Mouse (Mus musculus) frontal cortex, adult 2 months (tissue): ENCODE results near the gene Btbd16. TPM values are rescaled to one million over a fixed set of nuclear protein-coding genes. Genes with fewer than 3 reads are reported as not detected.

Source experiments
- DNase-seq, 2 experiments: peaks; one replicate each; pipeline ENCODE4 v3.0.0; 2022; ENCODE audit warnings: low spot score in 1 of 2; ENCODE audit errors: extremely low spot score in 1 of 2
- polyA plus RNA-seq: library from polyadenylated mRNA; depleted of rRNA; stranded (reverse); fragments of >200 nt; gene quantifications from 2 replicates; pipeline ENCODE4 v1.2.3, GENCODE M21; 2012

Btbd16 gene
- polyA plus RNA-seq, 1 experiment: 0.62 TPM

DNA sequence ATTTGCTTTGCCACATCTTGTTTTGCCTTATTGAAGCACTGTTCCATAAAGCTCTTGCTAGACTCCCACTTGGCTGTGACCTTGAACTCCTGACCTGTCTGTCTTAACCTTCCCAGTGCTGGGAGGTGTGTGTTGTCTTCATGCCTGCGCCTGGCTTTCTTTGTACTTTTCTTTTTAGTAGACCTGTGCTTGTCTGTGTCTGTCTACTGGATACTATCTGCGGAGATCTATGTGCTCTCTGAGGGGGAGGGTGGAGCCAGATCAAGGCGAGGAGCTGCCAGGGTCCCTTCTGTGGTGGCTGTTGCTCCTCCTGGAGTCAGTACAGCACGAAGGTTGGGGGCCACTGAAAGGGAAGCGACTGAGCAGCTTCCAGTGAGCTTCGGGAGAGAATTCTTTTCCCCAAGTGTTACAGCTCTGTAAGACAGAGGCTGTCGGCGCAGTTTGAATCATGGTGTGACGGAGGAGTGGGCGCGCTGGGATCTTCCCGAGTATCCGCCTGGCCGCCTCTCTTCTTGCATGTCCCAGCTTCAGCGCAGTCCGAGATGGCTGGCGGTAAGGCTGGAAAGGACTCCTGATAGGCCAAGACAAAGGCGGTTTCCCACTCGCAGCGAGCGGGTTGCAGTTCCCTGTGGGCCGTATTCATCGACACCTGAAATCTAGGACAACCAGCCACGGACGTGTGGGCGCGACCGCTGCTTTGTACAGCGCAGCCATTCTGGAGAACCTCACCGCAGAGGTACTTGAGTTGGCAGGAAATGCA, 7.3 kb upstream of the Btbd16 start:
- no peak for DNase-seq

DNA sequence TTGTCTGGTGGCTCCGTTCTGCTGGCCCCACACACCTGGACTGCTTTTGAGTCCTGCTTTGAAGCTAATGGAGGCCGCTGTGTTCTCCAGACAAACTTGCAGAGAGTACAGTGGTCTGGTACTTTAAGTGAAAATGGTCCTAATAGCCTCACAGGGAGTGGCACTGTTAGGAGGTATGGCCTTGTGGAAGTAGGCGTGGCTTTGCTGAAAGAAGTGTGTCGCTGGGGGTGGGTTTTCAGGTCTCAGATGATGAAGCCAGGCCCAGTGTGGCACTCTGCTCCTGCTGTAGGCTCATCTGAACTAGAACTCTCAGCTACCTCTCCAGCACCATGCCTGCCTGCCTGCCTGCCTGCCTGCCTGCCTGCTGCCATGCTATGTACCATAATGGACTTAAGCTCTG, 5.7 kb upstream of the Btbd16 start:
- DNase-seq: no peak

DNA sequence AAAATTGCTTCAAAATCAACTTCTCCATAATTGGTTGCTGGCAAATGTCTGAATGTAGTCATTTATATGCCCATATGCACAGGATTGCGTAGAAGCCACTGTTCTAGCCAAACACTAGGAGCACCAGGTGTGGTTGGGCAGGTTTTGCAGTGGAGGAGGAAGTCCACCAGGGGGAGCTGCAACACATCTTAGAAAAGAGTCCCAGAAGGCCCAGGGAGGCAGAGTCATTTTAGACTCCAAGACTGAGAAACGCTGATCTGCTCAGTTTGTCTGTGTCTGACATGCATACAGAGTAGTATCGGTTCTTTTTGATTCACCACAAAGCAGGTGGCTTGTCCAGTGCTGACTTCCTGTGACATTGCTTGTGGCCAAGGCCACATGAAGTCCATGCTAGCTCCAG, 3.2 kb upstream of the Btbd16 start:
- peak; percentile 58 to 93 for DNase-seq

DNA sequence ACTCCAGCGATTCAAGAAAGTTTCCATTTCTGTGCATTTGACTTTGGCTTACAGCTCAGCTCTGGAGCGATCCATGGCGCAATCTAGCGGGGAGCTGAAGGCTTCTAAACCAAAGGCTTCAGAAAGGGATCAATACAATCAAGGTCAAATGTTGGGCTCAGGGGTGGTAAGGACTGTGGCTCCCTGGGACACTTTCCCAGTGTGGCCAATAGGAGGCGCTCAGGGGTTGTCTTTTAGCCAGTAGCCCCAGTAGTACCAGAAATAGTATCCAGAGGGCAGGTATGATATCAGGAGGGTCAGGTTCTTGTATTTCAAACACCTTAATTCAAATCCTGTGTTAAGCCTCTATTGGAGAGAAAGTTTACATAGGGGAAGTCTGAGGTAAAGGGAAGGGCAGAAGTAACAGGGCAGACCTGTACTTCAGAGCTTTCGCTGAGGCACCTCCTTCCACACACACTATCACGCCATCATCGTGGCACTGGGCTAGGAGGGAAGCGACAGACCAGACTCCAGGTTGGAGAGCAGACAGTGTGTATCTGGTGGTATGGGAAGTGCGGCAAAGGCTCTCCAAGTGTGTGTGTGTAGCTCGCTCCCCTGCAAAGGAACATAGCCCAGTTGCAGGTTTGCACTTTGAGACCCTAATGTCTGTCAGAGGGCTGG, 568 bp upstream of the Btbd16 start:
- DNase-seq: peak in 1 of 2 experiments; percentile 43

DNA sequence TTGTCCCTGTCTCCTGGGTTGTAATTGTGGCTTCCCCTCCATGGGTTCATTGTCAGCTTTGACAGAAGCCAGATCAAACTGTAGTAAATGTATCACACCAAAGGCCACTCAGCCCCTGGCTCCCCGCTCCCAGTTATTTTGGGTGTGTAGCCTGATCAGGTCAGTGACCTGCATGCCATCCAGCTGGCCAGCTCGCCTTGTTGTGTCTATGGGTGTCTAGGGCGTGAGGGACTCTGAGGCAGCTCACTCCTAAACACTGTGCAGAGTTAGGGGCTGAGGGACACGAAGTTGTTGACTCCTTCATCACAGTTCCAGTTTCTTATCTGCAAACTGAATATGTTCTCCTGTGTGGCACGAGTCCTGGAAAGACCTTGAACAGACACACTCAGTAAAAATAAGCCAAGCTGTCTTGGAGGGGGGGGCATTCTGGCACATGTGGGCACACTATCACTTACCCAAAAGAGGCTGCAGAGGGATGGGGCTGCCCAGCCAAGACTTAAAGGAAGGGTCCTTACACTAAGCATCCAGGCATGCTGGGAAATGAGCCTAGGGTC, 7.1 kb downstream of the Btbd16 start:
- DNase-seq: no peak

DNA sequence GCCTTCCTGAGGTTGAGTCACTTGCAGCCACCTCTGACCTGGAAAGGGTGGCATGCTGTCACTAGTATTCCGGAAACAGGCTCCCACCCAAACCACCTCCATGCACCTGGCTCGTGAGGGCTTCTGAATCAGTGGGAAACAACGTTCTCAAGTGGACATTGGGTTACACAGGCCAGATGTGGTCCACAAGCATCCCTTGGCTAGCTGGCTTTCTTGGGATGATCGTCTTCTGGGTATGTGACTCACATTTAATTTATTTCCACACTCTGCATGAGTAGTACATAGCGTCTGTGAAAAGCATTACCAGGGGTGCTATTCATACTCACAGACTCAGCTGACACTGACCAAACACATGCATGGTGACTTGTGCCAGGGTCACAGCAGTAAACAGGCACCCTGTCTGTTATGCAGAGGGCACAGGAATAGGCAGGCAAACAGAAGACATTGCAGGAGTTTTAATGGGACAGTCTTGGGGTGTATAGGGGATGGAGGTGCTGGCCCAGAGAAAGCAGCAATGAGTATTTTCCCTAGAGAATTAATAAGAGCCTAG, 8.7 kb downstream of the Btbd16 start:
- DNase-seq: no peak

DNA sequence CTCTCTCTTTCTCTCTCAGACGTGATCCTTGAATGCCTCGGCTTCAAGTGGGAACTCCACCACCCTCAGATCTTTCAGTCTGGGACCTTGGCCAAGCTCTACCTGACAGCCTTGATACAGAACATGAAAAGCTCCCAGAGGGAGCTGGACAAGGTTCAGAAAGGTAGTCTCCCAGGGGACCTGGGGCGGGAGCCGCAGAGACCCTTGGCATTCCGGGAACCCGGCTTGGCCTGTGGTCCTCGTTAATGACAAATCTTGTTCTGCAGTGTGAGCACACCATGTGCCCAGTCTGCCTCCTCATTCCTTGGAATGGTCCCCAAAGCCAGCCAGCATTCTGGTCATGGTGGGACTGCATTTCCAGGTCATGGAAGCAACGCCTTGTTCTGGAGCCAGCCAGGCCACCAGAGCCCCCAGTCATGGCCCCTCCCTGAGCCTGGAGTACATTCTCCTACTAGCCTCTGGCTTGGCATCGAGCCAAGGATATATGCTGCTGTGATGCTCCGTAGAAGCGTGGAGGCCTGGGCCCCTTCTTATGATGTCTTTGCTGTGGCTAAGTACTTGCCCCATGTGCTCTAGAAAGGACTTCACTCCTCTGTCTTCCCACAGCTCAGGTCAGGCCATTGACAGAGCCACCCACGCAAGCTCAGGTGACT, 12.2 kb downstream of the Btbd16 start:
- no peak for DNase-seq

DNA sequence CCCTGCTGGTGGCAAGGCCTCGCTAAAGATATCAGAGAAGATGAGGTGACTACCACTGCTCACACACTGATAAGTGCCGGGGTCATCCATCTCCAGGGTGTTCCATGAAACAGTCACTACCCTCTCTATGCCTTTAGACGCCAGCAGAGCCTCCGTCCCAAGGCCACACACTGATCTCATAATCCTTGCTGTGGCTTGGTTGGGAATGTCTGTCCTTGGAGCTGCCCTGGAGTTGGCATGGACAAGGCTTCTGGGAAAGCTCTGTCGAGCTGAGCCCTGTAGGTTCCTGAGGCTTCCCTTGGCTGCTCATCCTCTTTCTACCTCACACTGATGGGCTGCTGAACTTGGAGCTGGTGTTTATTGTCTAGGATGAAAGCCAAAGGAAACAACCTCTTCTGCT, 12.8 kb downstream of the Btbd16 start:
- DNase-seq: no peak

DNA sequence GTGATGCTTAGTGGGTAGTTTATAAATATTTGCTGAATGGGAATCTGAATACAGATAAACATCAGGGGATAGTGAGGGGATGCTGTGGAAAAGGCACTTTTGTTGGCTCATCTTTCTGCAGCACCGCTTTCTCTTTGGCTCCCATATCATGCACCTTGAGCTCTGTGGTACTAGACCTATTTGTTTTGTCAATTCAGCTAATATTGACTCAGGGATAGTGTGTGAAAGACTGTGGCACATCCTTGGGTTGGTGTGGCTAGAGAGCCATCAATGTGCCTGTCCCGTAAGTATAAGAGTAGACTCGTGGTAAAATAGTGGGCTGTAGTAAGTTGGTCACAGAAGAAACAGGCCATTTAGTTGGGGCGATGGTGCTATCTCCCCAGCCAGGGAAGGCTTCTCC, 13.7 kb downstream of the Btbd16 start:
- DNase-seq: no peak

DNA sequence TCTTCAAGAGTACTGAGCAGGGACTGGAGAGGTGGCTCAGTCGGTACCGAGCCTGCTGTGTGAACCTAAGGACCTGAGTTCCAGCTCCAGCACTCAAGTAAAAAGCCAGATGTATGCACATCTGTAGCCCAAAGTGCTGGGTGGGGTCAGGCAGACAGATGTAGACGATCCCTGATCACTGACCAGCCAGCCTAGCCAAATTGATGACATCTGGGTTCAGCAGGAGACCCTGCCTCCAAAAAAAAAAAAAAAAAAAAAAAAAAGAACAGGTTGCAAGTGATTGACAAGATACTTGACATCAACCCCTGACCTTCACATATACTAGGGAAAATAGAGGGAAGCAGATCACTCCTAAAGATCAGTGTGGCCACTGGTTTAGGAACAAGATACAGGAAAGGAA, 15.1 kb downstream of the Btbd16 start:
- DNase-seq: no peak

DNA sequence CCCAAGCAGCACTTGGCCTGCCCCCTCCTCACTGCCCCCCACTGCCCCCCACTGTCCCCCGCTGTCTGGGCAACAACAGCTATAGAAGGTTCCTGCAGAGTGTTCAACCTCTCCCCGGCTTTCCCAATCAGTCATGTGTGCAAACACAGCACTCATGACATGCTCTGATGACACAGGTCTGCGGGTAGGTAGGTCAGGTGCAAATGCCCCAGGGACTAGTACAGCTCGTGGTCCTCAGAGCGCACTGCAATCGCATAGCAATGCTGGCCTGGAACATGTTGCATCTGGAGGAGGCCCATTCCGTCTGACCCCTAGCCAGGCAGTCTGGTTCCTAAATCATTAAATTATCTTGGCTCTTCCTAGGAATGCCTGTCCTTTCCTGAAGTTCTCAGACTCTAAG, 15.6 kb downstream of the Btbd16 start:
- DNase-seq: no peak

DNA sequence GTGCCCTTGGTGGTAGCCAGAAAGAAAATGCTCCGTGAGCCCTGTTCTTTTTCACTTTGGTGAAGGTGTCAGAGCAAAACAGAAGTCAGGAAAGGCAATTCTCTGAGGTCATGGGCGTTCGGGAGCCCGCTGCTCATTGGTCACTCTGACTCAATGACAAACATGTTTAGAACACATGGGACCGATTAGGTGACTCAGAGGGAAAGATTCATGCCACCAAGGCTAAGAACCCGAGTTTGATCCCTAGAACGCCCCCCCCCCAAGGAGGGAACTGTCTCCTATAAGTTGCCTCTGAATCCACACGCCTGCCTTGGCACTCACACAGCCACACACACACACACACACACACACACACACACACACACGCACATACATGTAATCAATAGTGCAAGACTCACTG, 19.8 kb downstream of the Btbd16 start:
- no peak for DNase-seq

DNA sequence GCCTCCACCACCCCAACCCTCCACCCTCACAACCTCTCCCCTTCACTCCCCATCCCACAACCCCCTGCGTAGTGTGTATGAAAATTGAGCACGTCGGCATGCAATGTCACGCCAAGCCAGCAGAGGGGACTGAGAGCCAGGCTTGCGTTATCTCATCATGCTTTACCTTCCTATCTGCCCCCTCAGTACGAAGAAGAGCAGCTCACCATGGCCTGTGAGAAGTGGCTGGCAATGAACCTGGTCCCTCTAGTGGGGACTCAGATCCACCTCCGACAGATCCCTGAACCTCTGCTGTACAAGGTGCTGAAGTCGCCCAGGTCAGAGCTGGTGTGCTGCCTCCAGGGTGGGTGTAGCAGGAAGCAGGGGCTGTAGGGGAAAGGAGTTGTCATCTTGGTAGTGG, 22.9 kb downstream of the Btbd16 start:
- DNase-seq: peak in 1 of 2 experiments; percentile 6

DNA sequence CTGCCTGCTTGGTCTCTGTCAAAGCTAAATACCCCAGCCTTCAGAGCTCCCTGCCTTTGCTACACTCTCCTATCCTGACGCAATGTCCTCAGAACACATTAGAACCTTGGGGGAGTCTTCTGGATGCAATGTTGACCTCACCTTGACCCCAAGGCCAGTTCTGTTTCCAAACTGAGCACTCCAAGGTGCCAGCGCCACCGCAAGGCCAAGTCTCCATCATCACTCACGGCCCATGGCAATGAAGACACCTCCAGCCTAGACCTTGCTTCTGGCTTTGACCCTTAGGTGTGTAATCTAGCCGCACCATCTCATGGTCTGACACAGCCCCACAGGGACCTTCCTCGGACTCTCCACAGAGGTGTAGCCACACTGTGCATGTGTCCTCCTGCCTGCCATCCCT, 23.7 kb downstream of the Btbd16 start:
- no peak for DNase-seq

DNA sequence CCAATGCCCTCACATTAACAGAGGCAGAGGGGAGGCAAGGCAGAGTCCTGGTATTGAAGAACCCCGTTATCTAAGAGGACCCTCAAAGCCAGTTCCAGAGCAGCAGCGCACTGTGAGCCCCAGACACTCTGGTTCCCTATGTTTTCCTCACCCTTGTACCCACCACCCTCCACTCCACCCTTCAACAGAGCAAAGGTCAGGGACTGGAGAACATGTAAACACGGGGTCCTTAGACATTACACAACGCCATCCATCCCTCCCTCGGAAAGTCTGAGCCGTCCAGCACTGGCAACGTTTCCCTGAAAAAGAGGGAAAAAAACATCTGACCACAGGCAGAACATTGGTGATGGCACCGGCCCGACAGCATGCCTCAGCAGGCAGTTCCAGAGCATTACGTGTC, 25.5 kb downstream of the Btbd16 start:
- no peak for DNase-seq

DNA sequence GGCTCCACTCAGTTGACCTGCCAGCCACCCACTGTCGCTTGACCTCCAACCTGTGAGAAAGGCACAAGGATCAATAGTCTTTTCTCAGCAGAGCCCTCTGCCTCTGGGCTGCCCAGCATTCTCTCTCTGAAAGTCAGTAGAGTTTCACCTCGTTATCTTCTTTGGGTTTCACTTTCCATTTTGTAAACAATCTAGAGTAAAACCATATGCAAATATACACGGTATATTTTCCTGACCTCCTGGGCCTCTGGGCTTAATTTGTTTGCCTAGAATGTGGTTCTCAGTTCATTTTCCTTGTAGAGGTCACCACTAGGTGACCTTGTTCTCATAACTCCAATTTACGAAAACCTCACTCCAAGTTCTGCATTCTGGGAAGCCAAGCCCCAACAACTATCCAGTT, 26.8 kb downstream of the Btbd16 start:
- no peak for DNase-seq

DNA sequence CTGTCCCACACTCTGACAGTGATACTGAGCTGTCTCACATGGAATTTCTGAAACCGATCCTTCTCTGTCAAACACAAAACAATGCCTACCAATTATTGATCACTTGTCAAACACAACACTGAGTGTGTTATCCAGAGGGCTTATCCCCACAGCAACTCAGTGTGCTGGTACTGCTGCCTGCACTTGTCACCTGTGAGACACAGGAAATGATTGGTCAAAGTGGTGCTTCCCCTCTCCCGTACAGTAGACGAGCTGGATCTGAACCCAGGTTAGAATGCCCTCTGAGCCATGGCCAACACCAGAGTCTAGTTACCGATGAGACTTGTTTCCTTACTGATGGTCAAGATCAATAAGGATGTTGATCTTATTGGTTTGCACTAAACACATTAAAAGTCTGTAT, 27.9 kb downstream of the Btbd16 start:
- no peak for DNase-seq

DNA sequence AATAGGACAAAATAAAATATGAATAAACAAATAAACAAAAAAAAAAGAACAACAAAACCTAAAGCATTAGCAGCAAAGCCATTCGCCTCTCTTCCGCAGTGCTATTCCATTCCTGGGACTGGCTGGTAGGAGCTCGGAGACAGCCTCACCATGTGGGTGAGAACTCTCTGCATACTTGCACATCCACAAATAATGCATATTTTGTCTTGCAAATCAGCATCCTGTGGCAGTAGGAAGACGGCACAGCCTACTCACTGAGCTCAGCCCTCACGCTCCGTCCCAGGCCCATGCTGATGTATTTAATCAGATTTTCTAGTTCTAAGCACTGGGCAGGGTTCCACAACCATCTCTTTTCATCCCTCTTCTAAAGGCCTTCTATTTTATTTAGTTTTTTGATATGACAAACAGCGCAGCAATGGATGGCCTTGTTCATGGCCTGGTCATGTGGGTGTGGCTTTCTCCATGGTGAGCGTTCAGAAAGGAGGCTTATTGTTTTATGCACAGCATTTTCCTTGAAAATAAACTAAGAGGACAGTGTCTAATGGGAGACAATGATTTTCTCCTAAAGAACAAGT, 29.5 kb downstream of the Btbd16 start:
- peak in 1 of 2 experiments; percentile 25 for DNase-seq

DNA sequence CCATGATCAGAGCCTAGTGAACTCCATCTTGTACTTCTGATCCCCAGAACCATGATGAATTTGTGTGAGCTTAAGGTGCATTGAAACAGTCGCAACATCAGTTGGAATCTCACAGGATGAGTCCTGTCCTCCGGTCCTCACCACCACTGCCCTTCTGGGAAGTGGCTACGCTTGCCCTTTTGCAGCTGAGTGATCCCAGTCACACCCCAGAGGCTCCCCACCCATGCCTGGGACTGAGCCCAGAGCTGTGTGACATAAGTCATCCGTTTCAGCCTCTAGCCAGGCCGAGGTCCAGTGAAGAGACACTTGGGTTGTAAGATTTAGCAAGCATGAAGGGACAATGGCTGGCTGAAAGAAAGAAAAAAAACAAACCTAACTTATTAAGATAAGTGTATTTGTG, 31.1 kb downstream of the Btbd16 start:
- DNase-seq: no peak

DNA sequence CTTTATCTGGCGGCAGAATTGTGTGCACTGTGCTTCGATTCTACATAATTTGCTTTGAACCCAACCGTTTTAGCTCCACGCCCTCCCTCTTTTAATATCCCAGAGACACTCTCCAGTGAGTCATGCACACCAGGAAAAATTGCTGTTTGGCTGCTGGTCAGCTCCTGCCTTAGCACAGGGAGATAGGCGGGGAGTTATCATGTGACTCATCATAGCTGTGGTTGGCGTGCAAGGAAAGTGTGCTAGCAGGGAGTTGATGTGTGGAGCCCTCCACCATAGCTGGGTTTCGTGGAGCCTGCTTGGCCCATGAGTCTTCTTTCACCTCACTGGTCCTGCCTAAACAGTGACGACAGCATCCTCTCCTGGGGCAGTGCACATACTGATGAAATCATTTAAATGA, 33.9 kb downstream of the Btbd16 start:
- DNase-seq: peak; percentile 70 to 81

DNA sequence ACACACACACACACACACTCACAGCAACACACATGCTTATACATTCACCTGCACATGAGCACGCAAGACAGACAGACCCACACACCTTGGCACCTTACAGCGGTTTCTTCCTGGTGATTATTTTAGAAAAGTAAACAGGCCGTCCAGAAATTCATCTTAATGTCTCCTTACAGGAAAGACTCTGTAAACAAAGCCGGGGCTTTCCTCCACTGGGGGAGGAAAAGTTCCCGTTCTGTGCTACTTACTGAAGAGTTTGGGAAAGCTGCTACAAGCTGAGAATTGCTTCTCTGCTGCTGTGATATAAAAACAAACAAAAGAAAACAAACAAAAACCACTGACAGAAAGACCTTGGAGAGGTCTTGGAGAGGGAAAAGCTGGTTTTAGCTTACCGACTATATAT, 34.8 kb downstream of the Btbd16 start:
- DNase-seq: no peak
